Mouse (Mus musculus) cerebellum, adult 11 months (tissue): Measurements from ENCODE around the gene Nup93.

Experiments used
- DNase-seq: peaks from one replicate; pipeline ENCODE4 v3.0.0; 2022

The Nup93 gene

GRCm38 (mm10) chr8:94365410-94365981 is 151.1 kb downstream of the Nup93 start:
- no peak for DNase-seq
